Mouse (Mus musculus): ENCODE measurements around the gene Ubn2. TPM values are rescaled to one million over a fixed set of nuclear protein-coding genes. Genes with fewer than 3 reads are reported as not detected.
"Not testable (repeated sequence)": the region's sequence is repeated elsewhere in the genome, so short reads cannot be mapped to it uniquely, and the experiment has no call there.

Gene Ubn2
- polyA plus RNA-seq, 1 experiment from 2014 or later = 26.4 TPM

DNA sequence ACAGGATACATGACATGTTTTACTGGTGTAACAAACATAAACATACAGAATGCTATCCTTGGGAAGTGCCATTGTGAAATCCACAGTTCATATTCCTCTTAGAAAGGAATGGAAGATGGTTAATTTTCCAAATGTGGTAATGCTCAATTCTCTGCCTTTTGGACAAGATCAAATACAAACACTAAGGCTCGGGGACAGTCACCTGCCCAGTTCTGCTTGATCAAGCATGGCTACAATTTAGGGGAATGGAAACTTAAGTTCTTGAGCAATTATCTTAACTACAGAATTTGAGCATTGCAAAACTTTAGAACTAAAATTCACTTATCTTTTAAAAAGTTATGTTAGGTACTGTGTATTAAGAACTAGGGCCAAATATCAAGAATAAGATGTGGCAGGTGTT, 102.0 kb downstream of the Ubn2 start:
- H3K27ac ChIP-seq (replicated peaks) = no peak overlapping the region
- WGBS = 78% methylated on average over 1 of the region's 1 CpGs
- peaks cover 9% of the 10 kb centered on the region; the same call in 1 of the 2 replicates for H3K36me3 ChIP-seq
- no peaks in the 10 kb centered on the region for H3K27me3 ChIP-seq
- peak overlapping the region; percentile 60 for H3K4me2 ChIP-seq (replicated peaks)
- ATAC-seq (ENCODE audit: low FRiP score, low read depth) = no peak
- no peaks in the 10 kb centered on the region for H3K9me3 ChIP-seq
- H3K4me3 ChIP-seq = peak overlapping the region; percentile 84
- no peaks in the 10 kb centered on the region for H3K4me1 ChIP-seq
- no peak overlapping the region for H3K9ac ChIP-seq (replicated peaks)

DNA sequence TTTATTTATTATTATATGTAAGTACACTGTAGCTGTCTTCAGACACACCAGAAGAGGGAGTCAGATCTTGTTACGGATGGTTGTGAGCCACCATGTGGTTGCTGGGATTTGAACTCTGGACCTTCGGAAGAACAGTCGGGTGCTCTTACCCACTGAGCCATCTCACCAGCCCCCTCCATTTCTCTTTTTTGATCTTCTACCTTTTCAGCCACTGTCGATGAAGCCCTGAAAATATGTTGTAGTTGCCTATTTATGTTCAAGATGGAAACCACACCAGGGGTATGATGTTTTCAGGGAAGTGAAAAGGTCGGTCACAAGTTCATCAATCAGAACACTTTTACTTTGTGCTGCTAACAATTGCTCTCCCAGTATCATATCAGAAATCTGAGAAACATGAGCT, 110.4 kb downstream of the Ubn2 start:
- ATAC-seq (ENCODE audit: low FRiP score, low read depth); H3K36me3 ChIP-seq; H3K9me3 ChIP-seq; H3K4me2 ChIP-seq (replicated peaks); H3K4me3 ChIP-seq; H3K4me1 ChIP-seq; H3K27me3 ChIP-seq; H3K27ac ChIP-seq (replicated peaks); H3K9ac ChIP-seq (replicated peaks): not testable (repeated sequence)
- 96% methylated on average over 4 of the region's 5 CpGs for WGBS

DNA sequence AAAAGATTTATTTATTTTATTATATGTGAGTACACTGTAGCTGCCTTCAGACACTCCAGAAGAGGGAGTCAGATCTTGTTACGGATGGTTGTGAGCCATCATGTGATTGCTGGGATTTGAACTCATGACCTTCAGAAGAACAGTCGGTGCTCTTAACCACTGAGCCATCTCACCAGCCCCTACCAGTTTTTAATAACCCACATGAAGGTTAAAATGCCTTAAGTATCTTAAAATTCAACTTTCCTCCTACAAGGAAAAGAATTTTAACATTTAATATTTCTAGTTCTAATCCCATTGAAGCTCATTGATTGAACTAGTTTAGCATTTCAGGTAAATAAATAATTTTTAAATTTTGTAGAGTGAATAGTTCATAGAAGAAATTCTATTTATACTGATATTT, 113.3 kb downstream of the Ubn2 start:
- H3K4me2 ChIP-seq (replicated peaks); H3K27me3 ChIP-seq; H3K4me1 ChIP-seq; H3K4me3 ChIP-seq; H3K9me3 ChIP-seq; H3K27ac ChIP-seq (replicated peaks); ATAC-seq (ENCODE audit: low FRiP score, low read depth); H3K9ac ChIP-seq (replicated peaks); H3K36me3 ChIP-seq: not testable (repeated sequence)
- WGBS = 91% methylated on average over 2 of the region's 2 CpGs

DNA sequence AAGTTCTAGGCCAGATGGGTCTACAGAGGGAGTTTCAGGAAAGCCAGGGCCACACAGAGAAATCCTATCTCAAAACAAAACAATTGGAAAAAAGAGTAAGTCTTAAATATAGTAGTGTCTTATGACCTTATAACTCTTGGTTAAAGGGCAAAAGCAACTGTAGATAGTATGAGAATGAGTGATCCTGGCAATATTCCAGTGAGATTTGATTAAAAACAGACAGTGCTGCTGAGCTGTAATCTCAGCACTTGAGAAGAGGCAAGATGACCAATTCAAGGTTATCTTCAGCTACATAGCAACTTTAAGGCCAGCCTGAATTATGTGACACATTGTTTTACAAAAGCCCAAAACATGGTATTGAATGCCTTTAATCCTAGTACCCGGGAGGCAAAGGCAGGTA, 114.0 kb downstream of the Ubn2 start:
- H3K4me3 ChIP-seq = no peak overlapping the region
- peaks cover 3% of the 10 kb centered on the region; the same call in 1 of the 2 replicates for H3K4me1 ChIP-seq
- no peak overlapping the region for H3K9ac ChIP-seq (replicated peaks)
- WGBS = 88% methylated on average over 1 of the region's 1 CpGs
- H3K27me3 ChIP-seq = no peaks in the 10 kb centered on the region
- no peaks in the 10 kb centered on the region for H3K9me3 ChIP-seq
- no peak for ATAC-seq (ENCODE audit: low FRiP score, low read depth)
- no peak overlapping the region for H3K4me2 ChIP-seq (replicated peaks)
- H3K27ac ChIP-seq (replicated peaks) = no peak overlapping the region
- H3K36me3 ChIP-seq = no peaks in the 10 kb centered on the region

DNA sequence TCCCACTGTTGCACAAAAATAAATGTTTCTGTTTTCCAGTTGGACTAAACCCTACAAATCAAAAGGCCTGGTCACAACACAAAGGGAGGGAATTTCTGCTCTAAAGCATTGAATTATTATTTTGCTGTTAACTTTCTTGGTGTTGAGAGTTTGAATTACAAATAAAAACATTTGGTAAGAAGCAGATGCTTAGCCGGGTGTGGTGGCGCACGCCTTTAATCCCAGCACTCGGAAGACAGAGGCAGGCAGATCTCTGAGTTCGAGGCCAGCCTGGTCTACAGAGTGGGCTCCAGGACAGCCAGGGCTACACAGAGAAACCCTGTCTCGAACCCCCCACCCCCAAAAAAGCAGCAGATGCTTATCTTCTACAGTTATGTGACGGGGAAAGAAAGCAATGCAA, 114.8 kb downstream of the Ubn2 start:
- H3K27me3 ChIP-seq; H3K9me3 ChIP-seq; H3K4me2 ChIP-seq (replicated peaks); H3K4me1 ChIP-seq; ATAC-seq (ENCODE audit: low FRiP score, low read depth); H3K9ac ChIP-seq (replicated peaks); H3K4me3 ChIP-seq; H3K27ac ChIP-seq (replicated peaks); H3K36me3 ChIP-seq: not testable (repeated sequence)
- WGBS = 93% methylated on average over 7 of the region's 7 CpGs

DNA sequence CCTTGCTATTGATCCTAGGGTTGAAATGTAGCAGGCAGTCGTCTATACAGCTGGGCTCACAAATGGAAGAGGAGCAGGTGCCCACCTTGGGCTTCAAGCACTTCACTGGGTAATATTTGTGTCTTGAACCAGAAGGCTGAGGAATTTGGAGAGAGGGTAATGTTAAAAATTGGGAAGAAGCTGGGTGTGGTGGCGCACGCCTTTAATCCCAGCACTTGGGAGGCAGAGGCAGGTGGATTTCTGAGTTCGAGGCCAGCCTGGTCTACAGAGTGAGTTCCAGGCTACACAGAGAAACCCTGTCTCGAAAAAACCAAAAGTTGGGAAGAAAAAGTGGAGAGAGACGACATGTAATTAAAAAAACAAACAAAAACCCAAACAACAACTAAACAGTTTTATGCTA, 116.1 kb downstream of the Ubn2 start:
- peaks cover 14% of the 10 kb centered on the region for H3K4me1 ChIP-seq
- H3K36me3 ChIP-seq; H3K9me3 ChIP-seq; H3K27me3 ChIP-seq; ATAC-seq (ENCODE audit: low FRiP score, low read depth); H3K9ac ChIP-seq (replicated peaks): not testable (repeated sequence)
- 87% methylated on average over 6 of the region's 6 CpGs for WGBS
- peak overlapping the region; percentile 78; the same call in 1 of the 2 replicates for H3K4me3 ChIP-seq
- peak overlapping the region; percentile 76 for H3K4me2 ChIP-seq (replicated peaks)
- H3K27ac ChIP-seq (replicated peaks) = peak overlapping the region; percentile 99; the same call in 1 of the 2 replicates

DNA sequence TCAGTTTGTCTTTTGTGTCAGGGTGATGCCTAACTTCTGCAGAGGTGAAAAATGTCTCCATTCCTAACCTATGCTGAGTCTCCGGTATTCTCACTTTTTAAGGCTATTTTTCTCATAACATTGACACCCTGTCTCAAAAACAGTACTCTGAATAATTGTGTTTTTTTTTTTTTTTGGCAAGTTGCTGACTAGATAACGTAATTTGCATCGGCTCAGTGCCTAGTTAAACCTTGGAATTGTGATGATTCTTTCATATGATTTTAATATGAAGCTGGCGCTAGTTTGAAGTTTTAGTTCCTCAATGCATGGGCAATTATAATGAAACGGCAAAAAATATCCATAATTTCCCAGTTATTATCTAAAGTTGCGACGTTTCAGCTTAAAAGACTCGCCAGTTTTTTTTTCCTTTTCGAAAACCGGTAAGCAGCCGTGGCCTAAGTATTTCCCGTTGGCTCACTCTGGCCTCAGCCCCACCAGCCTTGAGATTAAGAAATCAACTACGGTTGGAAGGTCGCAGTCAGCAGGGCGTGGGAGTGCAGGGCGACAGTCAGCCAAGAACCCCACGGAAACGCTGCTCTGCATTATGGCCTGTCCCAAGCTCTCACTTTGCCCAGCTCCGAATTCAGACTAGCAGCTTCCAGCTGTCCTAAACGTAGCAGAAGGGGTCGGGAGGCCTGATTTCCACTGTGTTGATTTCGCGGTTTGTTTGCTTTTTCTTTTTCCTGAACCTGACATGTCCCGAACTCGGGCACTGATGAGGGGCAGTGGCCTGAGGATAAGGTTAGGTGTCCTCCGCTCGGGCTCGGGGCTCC, 116.7 kb downstream of the Ubn2 start:
- Histone ChIP-seq H3K9ac (replicated peaks) (peak overlapping the region; percentile 79), H3K36me3 (0 out of 2 replicates have a peak, but pooled peaks cover 5% of the 10 kb centered on the region), H3K27me3 (no peaks in the 10 kb centered on the region), H3K4me2 (replicated peaks) (peak overlapping the region; percentile 76), H3K27ac (replicated peaks) (peak overlapping the region; percentile 99), H3K9me3 (no peaks in the 10 kb centered on the region), H3K4me3 (peak overlapping the region; percentile 78), H3K4me1 (peaks cover 14% of the 10 kb centered on the region)
- 0 out of 2 replicates have a peak, but pooled peaks have one; percentile 3 for ATAC-seq (ENCODE audit: low FRiP score, low read depth)
- WGBS = 6% methylated on average over 28 of the region's 28 CpGs

DNA sequence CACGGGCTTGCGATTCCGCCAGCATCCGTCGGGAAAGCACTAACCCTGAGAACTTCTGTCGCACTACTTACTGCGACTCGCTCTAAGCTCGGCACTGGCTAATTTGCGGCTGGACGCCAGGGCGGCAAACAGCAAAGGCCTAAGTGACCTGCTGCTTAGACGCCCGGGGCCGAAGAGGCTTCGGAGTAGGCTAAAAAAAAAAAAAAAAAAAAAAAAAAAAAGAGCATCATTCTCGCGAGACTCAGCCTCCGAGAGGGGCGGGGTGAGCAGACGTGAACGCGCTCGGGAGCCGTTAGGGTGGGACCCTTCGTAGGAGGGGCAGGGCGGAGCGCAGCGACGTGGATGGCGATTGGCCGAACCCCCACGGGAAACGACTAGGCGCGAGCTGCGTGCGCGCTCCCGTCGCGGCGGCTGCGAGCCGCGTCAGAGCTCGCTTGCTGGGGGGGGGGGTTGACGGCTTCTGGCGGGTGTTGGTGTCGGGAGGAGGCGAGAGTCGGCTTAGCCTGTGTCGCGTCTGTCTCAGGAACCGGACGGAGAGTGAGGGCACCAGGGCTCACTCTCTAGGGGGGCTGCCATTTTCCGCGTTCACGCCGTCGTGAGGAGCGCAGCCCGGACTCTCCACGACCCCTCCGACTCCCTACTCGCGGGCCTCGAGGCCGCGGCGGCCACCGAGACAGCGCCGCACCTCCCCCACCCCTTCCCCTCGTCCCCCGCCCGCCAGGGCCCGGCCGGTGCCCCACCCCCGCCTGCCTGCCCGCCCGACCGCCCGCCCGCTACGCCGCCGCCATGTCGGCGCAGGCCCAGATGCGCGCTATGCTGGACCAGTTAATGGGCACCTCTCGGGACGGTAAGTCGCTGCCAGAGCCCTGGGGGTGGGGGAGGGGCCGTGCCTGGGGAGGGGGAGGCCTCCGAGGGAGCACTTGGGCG, 117.6 kb downstream of the Ubn2 start, which contains the start of gene Luc7l2:
Gene Luc7l2 (plus strand): TSS at position 273 of the 927 bp plus-strand sequence.
- Histone ChIP-seq H3K27me3 (no peaks in the 10 kb centered on the region), H3K4me2 (replicated peaks) (peak within 1 kb of the TSS; percentile 76), H3K9me3 (no peaks in the 10 kb centered on the region), H3K9ac (replicated peaks) (peak within 1 kb of the TSS; percentile 90), H3K4me1 (peaks cover 14% of the 10 kb centered on the region), H3K27ac (replicated peaks) (peak within 1 kb of the TSS; percentile 99), H3K4me3 (peak within 1 kb of the TSS; percentile 78), H3K36me3 (0 out of 2 replicates have a peak, but pooled peaks cover 8% of the 10 kb centered on the region)
- ATAC-seq (ENCODE audit: low FRiP score, low read depth) = peak; percentile 86
- WGBS = under 1% methylated on average over 95 of the region's 98 CpGs

DNA sequence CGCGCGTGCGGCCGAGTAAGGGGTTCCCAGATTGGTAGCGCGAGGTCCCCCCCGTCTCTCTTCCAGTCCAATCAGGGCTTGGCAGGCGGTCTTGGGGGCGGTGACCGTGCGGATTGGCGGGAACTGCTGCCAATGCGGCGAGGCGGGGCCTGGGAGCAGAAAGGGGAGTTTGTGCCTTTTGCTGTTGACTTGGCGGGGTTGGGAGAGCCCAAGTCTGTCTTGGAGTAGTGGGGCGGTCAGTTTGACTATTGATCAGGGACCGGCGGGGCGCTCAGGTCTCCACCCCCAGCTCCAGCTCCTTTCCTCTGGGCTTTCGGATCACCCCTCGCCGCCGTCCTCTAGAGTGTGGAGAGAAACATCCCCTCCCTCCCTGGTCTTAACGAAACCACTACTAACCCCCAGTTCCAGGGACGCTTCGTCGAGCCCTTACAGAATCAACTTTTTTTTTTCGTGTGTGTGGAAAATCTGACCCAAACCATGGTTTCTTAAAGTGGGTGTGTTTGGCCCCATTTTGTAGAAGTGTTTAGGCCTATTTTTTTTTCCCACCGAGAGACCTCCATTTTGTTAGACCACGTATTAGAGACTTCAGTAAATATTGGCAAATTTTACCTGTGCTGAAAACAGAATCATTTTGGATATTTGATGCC, 118.4 kb downstream of the Ubn2 start:
- peak overlapping the region; percentile 99 for H3K27ac ChIP-seq (replicated peaks)
- H3K4me1 ChIP-seq = peaks cover 14% of the 10 kb centered on the region
- H3K9ac ChIP-seq (replicated peaks) = peak overlapping the region; percentile 90
- no peaks in the 10 kb centered on the region for H3K9me3 ChIP-seq
- H3K4me3 ChIP-seq = peak overlapping the region; percentile 78
- 0 out of 2 replicates have a peak, but pooled peaks cover 8% of the 10 kb centered on the region for H3K36me3 ChIP-seq
- WGBS = under 1% methylated on average over 32 of the region's 32 CpGs
- H3K27me3 ChIP-seq = no peaks in the 10 kb centered on the region
- H3K4me2 ChIP-seq (replicated peaks) = peak overlapping the region; percentile 63
- peak; percentile 95 for ATAC-seq (ENCODE audit: low FRiP score, low read depth)

DNA sequence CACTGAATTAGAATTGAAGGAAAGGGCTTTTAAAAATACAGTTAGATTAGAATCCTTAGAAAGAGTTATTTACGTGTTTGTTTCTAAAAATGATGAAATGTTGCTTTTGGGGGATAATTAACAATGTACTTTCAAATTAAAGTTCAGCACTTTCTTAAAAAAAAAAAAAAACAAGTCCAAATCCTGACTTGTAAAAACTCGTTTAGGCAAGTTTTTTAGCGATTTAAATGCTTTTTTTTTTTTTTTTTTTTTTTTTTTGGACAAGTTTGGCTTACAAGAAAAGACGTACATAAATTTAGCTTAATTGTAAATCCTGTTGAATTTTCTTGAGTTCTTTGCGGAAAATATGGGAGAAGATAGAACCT, 118.9 kb downstream of the Ubn2 start:
- Histone ChIP-seq H3K27ac (replicated peaks) (no peak overlapping the region), H3K9ac (replicated peaks) (peak overlapping the region; percentile 90; the same call in 1 of the 2 replicates), H3K4me2 (replicated peaks) (peak overlapping the region; percentile 63), H3K27me3 (no peaks in the 10 kb centered on the region), H3K4me3 (peak overlapping the region; percentile 78), H3K9me3 (no peaks in the 10 kb centered on the region), H3K36me3 (0 out of 2 replicates have a peak, but pooled peaks cover 8% of the 10 kb centered on the region), H3K4me1 (peaks cover 14% of the 10 kb centered on the region)
- no peak for ATAC-seq (ENCODE audit: low FRiP score, low read depth)
- 25% methylated on average over 5 of the region's 5 CpGs for WGBS
